Mouse (Mus musculus) lung, embryonic 16.5 days (tissue): ENCODE data around the gene Slc9a2. TPM values are rescaled to one million over a fixed set of nuclear protein-coding genes. Genes with fewer than 3 reads are reported as not detected.

Experiments used
- ATAC-seq: fragments of 200-750 bp; cut with Nextera tagmentation; 2 replicates; pipeline ENCODE4 v1.8.0; 2017; ENCODE audit warnings: low read depth, mild to moderate bottlenecking, moderate library complexity
- H3K27ac ChIP-seq: fragments of 300-500 bp; sonication (generic); 2 replicates; pipeline ENCODE4 v1.5.1; 2014; ENCODE audit warnings: mild to moderate bottlenecking, control low read depth, low read length
- H3K27me3 ChIP-seq: fragments of 300-500 bp; sonication (generic); 2 replicates; pipeline ENCODE4 v1.6.1; 2014; ENCODE audit warnings: low read depth, low read length, mixed read lengths; ENCODE audit not compliant: control insufficient read depth, insufficient read depth
- H3K36me3 ChIP-seq: fragments of 300-500 bp; sonication (generic); 2 replicates; pipeline ENCODE4 v1.6.1; 2014; ENCODE audit warnings: low read length; ENCODE audit not compliant: control insufficient read depth, insufficient read depth
- H3K4me1 ChIP-seq: fragments of 300-500 bp; sonication (generic); replicated peaks from 2 replicates; pipeline ENCODE4 v1.6.1; 2014; ENCODE audit warnings: low read length, mixed read lengths; ENCODE audit not compliant: control insufficient read depth, insufficient read depth
- H3K4me2 ChIP-seq: fragments of 300-500 bp; sonication (generic); 2 replicates; pipeline ENCODE4 v1.6.1; 2014; ENCODE audit warnings: low read depth, low read length, control low read depth
- H3K4me3 ChIP-seq: fragments of 300-500 bp; sonication (generic); 2 replicates; pipeline ENCODE4 v1.5.1; 2014; ENCODE audit warnings: mild to moderate bottlenecking, low read length, control low read depth
- H3K9ac ChIP-seq: fragments of 300-500 bp; sonication (generic); 2 replicates; pipeline ENCODE4 v1.6.1; 2014; ENCODE audit warnings: low read length, control low read depth
- H3K9me3 ChIP-seq: fragments of 300-500 bp; sonication (generic); 2 replicates; pipeline ENCODE4 v1.6.1; 2016; ENCODE audit warnings: low read length; ENCODE audit not compliant: control insufficient read depth
- WGBS: fragments of 180-500 bp; shearing (Covaris S2); extraction: QIAGEN DNeasy Blood & Tissue Kit; methylation state at CpG from one replicate; pipeline ENCODE4 v1.1.7; 2014; 5-methylcytosine and 5-hydroxymethylcytosine counted together
- polyA plus RNA-seq: library from polyadenylated mRNA; unstranded; fragments of >200 nt; fragmentation: Nextera tagmentation; extraction: Ambion mirVana; gene quantifications from 2 replicates; pipeline ENCODE4 v1.2.1, GENCODE M21; 2015

Gene Slc9a2
- polyA plus RNA-seq, 1 experiment from 2014 or later = 0.20 TPM

- no peaks in the 10 kb centered on the region for H3K9me3 ChIP-seq
- H3K36me3 ChIP-seq = no peaks in the 10 kb centered on the region
- no peak overlapping the region for H3K27ac ChIP-seq
- H3K4me3 ChIP-seq = no peak overlapping the region
- H3K4me1 ChIP-seq = no peaks in the 10 kb centered on the region
- ATAC-seq = no peak
- H3K4me2 ChIP-seq = no peak overlapping the region
- H3K27me3 ChIP-seq = no peaks in the 10 kb centered on the region
- WGBS = 83% methylated on average over 3 of the region's 3 CpGs
- H3K9ac ChIP-seq = no peak overlapping the region
Observed at GRCm38 (mm10) chr1:40808643-40809042, 128.3 kb downstream of the Slc9a2 start.

GRCm38 (mm10) chr1:40815071-40815845 is 134.9 kb downstream of the Slc9a2 start:
- H3K4me2 ChIP-seq = peak overlapping the region; percentile 30; the same call in 1 of the 2 replicates
- H3K4me3 ChIP-seq = no peak overlapping the region; the same call in 1 of the 2 replicates
- H3K9ac ChIP-seq = no peak overlapping the region
- peak; percentile 28; the same call in 1 of the 2 replicates for ATAC-seq
- H3K36me3 ChIP-seq = no peaks in the 10 kb centered on the region
- H3K9me3 ChIP-seq = no peaks in the 10 kb centered on the region
- WGBS = 56% methylated on average over 16 of the region's 16 CpGs
- H3K27ac ChIP-seq = no peak overlapping the region
- H3K4me1 ChIP-seq = no peaks in the 10 kb centered on the region; the same call in 1 of the 2 replicates
- no peaks in the 10 kb centered on the region for H3K27me3 ChIP-seq

Other genes with a start within 250 kb of the Slc9a2 start
- 7.6 and 9.5 TPM in 2 replicates for gene Il18r1, start 215.0 kb upstream of the Slc9a2 start, polyA plus RNA-seq
- gene Il18rap, start 165.2 kb upstream of the Slc9a2 start, polyA plus RNA-seq = 0.23 and 0.28 TPM in 2 replicates
- not detected in 2 replicates for gene Slc9a4, start 100.5 kb upstream of the Slc9a2 start, polyA plus RNA-seq
- gene Mfsd9, start 110.1 kb downstream of the Slc9a2 start, polyA plus RNA-seq = 3.6 and 4.0 TPM in 2 replicates
- 1.8 and 2.0 TPM in 2 replicates for gene Tmem182, start 125.0 kb downstream of the Slc9a2 start, polyA plus RNA-seq